Mouse (Mus musculus): ENCODE data around the gene 3425401B19Rik.
A peak's percentile ranks its signal among the peaks of the same experiment; 100 is the strongest.

3425401B19Rik gene

DNA sequence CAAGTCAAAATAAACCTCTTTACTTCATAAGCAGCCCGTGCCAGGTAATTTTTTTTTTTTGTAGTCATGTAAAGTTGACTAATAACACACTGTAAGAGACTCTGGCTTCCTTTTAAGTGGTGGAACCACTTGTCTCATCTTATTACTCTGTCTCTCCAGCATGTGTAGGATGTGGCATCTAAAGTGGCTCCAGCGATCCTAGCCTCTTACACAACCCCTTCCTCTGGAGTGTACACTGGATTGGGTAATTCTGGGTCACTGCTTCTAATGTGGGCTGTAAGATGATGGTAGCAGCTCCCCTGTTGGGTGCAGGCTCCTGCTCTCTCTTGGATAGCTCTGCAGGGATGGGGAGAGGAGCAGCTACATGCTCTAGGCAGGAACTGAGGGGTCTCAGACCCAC lies 46.6 kb downstream of the 3425401B19Rik start:
- no peak for DNase-seq

DNA sequence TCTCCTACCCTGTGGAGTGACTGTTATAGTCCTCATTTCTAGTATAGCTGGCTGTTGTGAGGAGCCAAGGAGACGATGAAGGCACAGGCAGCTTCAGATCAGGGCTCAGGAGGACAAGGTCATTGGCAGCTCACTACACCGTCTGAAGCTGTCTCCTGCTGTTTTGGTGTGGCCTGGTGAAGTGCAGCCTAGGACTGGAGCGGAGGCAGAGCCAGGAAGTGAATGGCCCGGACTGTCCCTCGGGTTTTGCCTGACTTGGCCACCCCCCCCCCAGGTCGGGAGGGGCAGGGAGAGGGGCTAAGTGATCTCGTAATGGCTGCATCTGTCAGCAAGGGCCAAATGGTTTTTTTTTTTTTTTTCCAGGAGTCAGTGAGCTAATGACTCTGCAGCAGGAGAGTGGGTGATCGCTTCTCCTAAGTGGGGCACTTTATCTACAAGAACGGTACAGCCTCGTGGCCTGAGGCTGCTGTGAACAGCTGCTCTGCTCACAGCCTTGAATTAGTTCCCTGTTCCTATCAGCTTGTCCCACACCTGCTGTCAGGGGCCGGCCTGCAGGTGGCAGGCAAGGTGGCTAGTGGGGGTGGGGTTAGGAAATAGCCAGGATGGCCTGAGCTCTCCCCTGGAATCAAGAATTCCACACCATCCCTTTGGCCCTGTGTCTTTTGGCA lies 50.9 kb downstream of the 3425401B19Rik start:
- no peak for DNase-seq

DNA sequence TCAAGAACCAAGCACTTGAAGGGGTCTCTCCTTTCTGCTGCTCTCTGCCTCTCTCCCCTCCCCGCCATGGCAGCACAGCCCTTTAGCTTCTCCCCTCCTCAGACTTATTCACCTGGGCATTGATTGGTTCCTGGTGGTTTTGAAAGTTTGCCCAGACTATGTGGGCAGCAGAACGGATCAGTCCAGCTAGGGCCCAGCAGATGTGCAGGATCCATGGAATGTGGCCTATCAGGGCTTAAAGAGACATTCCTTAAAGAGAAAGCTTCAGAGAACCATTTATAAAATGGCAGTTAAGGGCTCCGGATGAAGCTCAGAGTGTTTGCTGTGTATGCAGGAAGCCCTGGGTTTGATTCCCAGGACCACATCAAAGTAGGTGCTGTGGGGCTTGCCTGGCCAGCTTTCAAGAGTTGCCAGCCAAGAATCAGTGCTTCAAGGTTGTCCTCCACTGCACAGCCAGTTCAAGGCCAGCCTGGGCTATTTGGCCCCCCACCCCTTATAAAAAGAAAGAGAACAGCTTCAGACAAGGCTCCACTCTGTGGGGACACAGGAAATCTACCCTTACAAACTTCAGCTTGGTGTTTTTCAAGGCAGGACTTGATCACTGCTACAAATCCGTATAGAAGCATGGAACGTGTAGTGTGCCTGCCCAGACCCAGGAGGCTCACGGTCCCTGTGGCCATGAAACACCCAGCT lies 52.0 kb downstream of the 3425401B19Rik start:
- no peak for DNase-seq

DNA sequence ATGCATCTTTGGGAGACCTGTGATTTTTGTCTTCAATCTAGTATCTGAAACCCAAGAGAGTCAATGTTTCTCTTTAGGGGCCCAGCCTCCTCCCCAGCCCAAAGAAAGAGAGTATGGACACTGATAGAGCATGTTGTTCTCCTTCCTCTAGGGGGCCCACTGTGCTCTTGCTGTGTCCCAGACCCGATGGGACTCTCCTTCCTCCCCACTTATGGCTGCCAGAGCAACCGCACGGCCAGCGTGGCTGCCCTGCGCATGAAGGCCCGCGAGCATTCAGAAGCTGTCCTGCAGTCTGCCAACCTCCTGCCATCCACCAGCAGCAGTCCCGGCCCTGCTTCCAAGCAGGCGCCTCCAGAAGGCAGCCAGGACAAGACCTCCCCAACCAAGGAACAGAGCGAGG lies 56.5 kb downstream of the 3425401B19Rik start:
- DNase-seq: peak in 1 of 2 experiments; percentile 12

DNA sequence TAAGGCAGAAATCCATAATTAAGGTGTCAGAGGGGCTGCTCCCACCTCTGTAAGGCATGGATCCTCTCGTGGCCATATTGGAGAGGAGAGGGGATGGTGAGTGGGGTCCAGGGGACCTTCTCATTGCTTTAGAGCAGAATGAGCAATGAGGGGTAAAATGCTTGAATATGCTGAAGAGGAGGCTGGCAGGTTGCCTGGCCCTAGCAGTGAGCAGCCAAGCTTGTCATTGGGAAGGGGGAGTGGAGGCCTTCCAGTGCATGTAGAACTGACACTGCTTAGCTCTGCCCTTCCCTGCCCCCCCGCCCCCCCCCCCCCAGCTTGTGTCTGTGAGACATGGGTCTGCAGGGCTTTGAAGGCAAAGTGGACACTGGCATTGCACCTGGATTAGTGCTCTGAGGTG lies 57.8 kb downstream of the 3425401B19Rik start:
- no peak for DNase-seq

DNA sequence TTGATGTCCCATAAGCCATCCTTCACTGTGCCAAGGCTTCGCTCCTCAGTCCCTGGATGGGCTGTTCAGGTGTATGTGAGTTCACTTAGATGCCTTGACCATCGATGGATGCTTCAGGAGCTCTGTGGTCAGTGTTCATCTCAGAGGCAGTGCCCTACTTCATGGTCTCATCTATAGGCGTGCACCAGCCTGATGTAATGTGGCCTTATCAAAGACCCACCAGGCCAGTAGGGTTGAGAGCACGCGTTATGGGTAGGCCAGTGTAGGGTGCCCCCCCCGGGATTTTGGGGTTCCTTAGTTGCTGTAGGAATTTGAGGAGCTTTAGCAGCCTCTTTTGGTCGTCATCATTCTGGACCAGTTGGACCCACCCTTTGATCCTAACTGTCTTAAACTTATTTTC lies 60.3 kb downstream of the 3425401B19Rik start:
- no peak for DNase-seq

DNA sequence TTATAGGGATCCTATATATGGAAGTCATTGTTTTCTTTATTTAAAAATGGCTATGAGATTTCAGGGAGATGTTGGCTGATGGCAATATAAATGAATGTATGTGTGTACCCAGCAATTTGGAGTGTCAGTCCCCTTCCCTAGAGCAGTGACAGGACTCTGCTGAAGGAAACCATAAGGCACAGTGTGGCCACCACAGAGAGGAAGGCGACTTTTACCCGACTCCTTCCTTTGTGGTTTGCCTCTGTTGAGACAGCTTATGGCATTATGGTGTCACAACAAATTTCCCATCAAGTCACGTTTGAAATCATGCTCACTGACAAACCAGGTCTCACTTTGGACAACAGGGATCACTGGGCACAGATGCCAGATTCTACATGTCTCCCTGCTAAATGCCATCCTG lies 60.8 kb downstream of the 3425401B19Rik start:
- no peak for DNase-seq

DNA sequence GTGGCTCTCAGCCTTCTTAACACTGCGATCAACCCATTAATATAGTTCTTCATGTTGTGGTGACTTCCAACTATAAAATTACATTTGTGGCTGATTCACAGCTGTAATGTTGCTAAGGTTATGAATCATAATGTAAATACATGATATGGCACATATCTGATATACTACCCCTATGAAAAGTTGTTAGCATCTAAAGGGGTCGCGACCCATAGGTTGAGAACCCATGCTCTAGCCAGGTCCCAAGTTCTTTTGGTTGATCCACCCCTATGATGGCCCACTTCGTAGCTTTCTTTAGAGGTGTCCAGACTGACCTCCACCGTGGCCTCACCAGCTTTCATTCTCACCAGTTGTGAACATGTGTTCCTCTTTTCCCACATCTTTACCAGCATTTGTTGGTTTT lies 67.8 kb downstream of the 3425401B19Rik start:
- DNase-seq: no peak

DNA sequence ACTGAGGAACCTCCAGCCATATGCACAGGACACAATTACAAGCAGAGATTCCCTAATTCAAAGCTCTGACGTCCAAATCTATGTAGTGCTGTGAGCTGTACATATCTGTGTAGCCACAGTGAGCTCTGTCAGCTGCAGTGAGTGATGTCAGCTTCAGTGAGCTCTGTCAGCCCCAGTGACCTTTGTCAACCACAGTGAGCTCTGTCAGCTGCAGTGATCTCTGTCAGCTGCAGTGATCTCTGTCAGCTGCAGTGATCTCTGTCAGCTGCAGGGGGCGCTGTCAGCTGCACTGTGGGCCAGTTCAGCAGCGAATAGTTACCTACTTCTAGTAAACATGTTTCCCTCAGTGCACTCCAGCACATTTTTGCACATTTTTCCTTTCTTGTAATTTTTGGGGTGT lies 75.7 kb downstream of the 3425401B19Rik start:
- DNase-seq: peak; percentile 39
